Mouse (Mus musculus) thymus, adult 2 months (tissue): ENCODE data around the gene E130208F15Rik. TPM values are rescaled to one million over a fixed set of nuclear protein-coding genes. Genes with fewer than 3 reads are reported as not detected.
A peak's percentile ranks its signal among the peaks of the same experiment; 100 is the strongest.

Source experiments
- DNase-seq: peaks from one replicate; pipeline ENCODE4 v3.0.0; 2021
- H3K27ac ChIP-seq: fragments of 200-500 bp; 2 replicates; pipeline ENCODE4 v1.5.1; 2012; ENCODE audit warnings: low read length, control low read depth; ENCODE audit not compliant: control insufficient read depth, insufficient read depth
- H3K27me3 ChIP-seq: fragments of 200-500 bp; 2 replicates; pipeline ENCODE4 v1.6.1; 2012; ENCODE audit warnings: mild to moderate bottlenecking, low read length, moderate library complexity, mixed read lengths; ENCODE audit not compliant: control insufficient read depth, insufficient read depth
- H3K36me3 ChIP-seq: fragments of 200-500 bp; 2 replicates; pipeline ENCODE4 v1.6.1; 2012; ENCODE audit warnings: mild to moderate bottlenecking, low read length, moderate library complexity; ENCODE audit not compliant: control insufficient read depth, insufficient read depth
- H3K4me1 ChIP-seq: fragments of 200-500 bp; replicated peaks from 2 replicates; pipeline ENCODE4 v1.6.1; 2012; ENCODE audit warnings: low read length; ENCODE audit not compliant: control insufficient read depth, insufficient read depth
- H3K4me3 ChIP-seq: fragments of 200-500 bp; 2 replicates; pipeline ENCODE4 v1.5.1; 2012; ENCODE audit warnings: mild to moderate bottlenecking, low read length, control low read depth, moderate library complexity; ENCODE audit not compliant: control insufficient read depth, insufficient read depth
- CTCF ChIP-seq: fragments of 200-500 bp; IDR thresholded peaks from 2 replicates; pipeline ENCODE4 v1.5.1; 2012; ENCODE audit warnings: mild to moderate bottlenecking, control low read depth, low read length, moderate library complexity, borderline replicate concordance; ENCODE audit not compliant: control insufficient read depth, poor library complexity, insufficient read depth; ENCODE audit errors: extremely low read depth
- POLR2A ChIP-seq: fragments of 200-500 bp; IDR thresholded peaks from 2 replicates; pipeline ENCODE4 v1.6.1; 2012; ENCODE audit warnings: mild to moderate bottlenecking, low read length, control low read depth, moderate library complexity; ENCODE audit not compliant: control insufficient read depth, poor library complexity, insufficient read depth; ENCODE audit errors: extremely low read depth
- WGBS: fragments of 180-500 bp; shearing (Covaris S2); methylation state at CpG from one replicate; pipeline ENCODE4 v1.1.7; 2018; 5-methylcytosine and 5-hydroxymethylcytosine counted together
- polyA plus RNA-seq: library from polyadenylated mRNA; depleted of rRNA; stranded (reverse); fragments of >200 nt; gene quantifications from 2 replicates; pipeline ENCODE4 v1.2.3, GENCODE M21; 2012

E130208F15Rik gene
- polyA plus RNA-seq, 1 experiment: 0.93 TPM

GRCm38 (mm10) chr7:30332622-30333259 is 11.2 kb downstream of the E130208F15Rik start:
- TF ChIP-seq CTCF (no peak), POLR2A (no peak)
- Histone ChIP-seq H3K27ac (peak overlapping the region; percentile 64), H3K27me3 (no peaks in the 10 kb centered on the region), H3K4me1 (peaks cover 26% of the 10 kb centered on the region), H3K36me3 (no peaks in the 10 kb centered on the region), H3K4me3 (no peak overlapping the region)
- no peak for DNase-seq
- WGBS: 25% methylated on average over 18 of the region's 18 CpGs

DNA sequence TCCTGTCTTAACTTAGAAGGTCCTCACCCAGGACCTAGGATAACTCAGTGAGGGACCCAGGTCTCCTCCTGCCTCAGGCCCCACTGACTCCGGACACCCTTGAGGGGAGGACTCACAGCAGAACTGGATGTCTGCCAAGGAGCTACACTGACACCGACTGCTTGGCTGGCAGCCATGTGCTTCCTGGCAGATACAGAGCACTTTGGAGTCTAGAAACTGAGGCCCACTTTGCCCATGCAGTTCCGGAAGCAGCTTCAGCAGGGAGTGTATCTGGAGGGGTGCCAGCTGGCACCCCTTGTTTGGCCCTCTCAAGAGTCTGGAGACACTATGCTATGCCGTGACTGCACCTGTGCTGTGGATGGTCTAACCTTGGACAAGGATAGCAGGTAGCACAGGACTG is 11.9 kb downstream of the E130208F15Rik start:
- H3K27me3 ChIP-seq: no peaks in the 10 kb centered on the region
- H3K4me3 ChIP-seq: no peak overlapping the region
- DNase-seq: peak; percentile 45

GRCm38 (mm10) chr7:30334563-30334962 is 13.0 kb downstream of the E130208F15Rik start:
- Histone ChIP-seq H3K4me3 (no peak overlapping the region), H3K4me1 (peaks cover 26% of the 10 kb centered on the region), H3K27ac (no peak overlapping the region), H3K27me3 (no peaks in the 10 kb centered on the region), H3K36me3 (no peaks in the 10 kb centered on the region)
- DNase-seq: no peak
- TF ChIP-seq POLR2A (no peak), CTCF (no peak)
- WGBS: 77% methylated on average over 5 of the region's 5 CpGs

More for the DNA sequence above, 11.9 kb downstream of the E130208F15Rik start:
- no peak for TF ChIP-seq CTCF
- no peak for TF ChIP-seq POLR2A
- WGBS: 2% methylated on average over 4 of the region's 4 CpGs
- peaks cover 26% of the 10 kb centered on the region for H3K4me1 ChIP-seq
- H3K36me3 ChIP-seq: no peaks in the 10 kb centered on the region
- peak overlapping the region; percentile 75 for H3K27ac ChIP-seq

DNA sequence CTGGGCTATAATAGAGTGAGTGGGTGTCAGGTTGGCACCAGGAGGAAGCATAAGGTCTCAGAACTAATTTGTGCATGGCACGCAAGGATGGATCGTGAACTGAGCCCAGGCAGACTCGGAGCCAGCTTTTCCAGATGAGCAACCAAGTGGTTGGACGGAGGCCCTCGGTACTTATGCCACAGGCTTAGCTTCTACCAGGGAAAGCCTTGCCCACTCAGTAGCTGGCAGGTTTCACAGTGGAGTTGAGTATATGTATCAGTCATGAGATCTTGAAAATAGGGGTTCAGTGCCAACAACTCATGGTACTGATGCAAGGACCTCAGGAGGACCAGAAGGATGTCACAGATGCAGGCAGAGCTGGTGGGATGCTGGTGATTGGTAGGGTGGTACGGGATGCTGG is 14.1 kb downstream of the E130208F15Rik start:
- DNase-seq: no peak
- H3K36me3 ChIP-seq: no peaks in the 10 kb centered on the region
- WGBS: 92% methylated on average over 6 of the region's 6 CpGs
- H3K27me3 ChIP-seq: no peaks in the 10 kb centered on the region
- H3K4me3 ChIP-seq: no peak overlapping the region
- TF ChIP-seq POLR2A: no peak
- no peak for TF ChIP-seq CTCF
- no peak overlapping the region for H3K27ac ChIP-seq
- H3K4me1 ChIP-seq: peaks cover 26% of the 10 kb centered on the region

DNA sequence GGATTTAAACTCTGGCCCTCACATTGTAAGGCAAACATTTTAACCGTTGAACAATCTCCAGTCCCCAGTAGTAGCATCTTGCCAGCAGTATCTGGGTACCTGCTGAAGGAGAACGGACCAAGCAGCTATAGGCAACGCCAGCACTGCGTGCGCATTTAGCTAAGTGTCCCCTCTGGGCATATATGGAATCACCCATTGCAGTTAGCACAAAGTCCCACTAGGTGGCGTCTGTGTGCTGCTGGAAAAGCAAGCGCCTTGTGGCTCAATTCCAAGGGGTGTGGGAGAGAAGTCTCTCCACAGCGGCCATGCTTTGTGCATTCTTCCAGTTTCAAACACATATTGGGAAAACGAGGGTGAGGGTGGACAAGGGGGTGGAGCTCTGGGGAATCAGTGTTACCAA is 14.8 kb downstream of the E130208F15Rik start:
- 6% methylated on average over 9 of the region's 9 CpGs for WGBS
- H3K27me3 ChIP-seq: no peaks in the 10 kb centered on the region
- DNase-seq: peak; percentile 61

GRCm38 (mm10) chr7:30339432-30340109 is 18.0 kb downstream of the E130208F15Rik start:
- WGBS: 82% methylated on average over 5 of the region's 5 CpGs
- TF ChIP-seq CTCF (no peak), POLR2A (no peak)

More for the DNA sequence above, 14.8 kb downstream of the E130208F15Rik start:
- Histone ChIP-seq H3K27ac (no peak overlapping the region), H3K4me3 (no peak overlapping the region), H3K36me3 (no peaks in the 10 kb centered on the region), H3K4me1 (peaks cover 26% of the 10 kb centered on the region)
- TF ChIP-seq CTCF (peak; percentile 80; the same call in 1 of the 2 replicates), POLR2A (no peak)

More at GRCm38 (mm10) chr7:30339432-30340109, 18.0 kb downstream of the E130208F15Rik start:
- no peak for DNase-seq
- H3K27me3 ChIP-seq: no peaks in the 10 kb centered on the region
- H3K27ac ChIP-seq: no peak overlapping the region
- H3K36me3 ChIP-seq: no peaks in the 10 kb centered on the region
- no peak overlapping the region for H3K4me3 ChIP-seq
- peaks cover 2% of the 10 kb centered on the region for H3K4me1 ChIP-seq
